Mouse (Mus musculus) gastrocnemius, postnatal 14 days (tissue): ENCODE measurements at regions not wholly inside any gene's neighbourhood (a gene's known extent, or its start where the extent isn't known, plus 50 kb on each side); places are given as distances from the start of the nearest gene placed in this dataset.
"Not testable (repeated sequence)": the region's sequence is repeated elsewhere in the genome, so short reads cannot be mapped to it uniquely, and the experiment has no call there.

Experiments used
- DNase-seq: peaks from one replicate; pipeline ENCODE4 v3.0.0; 2021; ENCODE audit warnings: mixed read lengths
- intact Hi-C: fragments of 180-260 bp; cut with DNase I; formaldehyde crosslinking; loops from one replicate; pipeline ENCODE4 v1.15.1; 2025; ENCODE audit warnings: low total_unique reads

- no peak for DNase-seq
- intact Hi-C loops, result no loop called here
Observed at GRCm38 (mm10) chr5:14309981-14310380, 204.7 kb upstream of the Pclo start.

- DNase-seq, result no peak
- intact Hi-C loops, result no loop called here
Observed at GRCm38 (mm10) chr5:14311729-14312128, 203.0 kb upstream of the Pclo start.

DNA sequence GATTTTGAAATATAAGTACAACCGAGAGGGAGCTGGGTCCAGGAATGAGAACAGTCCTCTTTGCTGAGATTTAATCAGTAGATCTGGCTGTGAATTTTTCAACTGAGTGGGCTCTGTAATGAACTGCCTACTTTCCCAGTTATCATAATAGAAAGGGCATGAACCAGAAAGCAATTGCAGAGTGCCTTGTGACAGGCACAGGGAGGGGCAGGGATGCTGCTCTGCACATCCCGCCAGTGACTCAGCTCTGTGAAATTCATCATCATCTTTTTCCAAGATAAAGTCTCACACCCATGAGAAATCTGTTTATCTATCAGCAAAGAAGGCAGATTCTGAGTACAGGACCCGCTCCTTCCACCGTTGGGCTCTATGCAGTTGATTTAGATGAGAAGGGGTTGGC, 194.5 kb upstream of the Pclo start:
- no peak for DNase-seq
- intact Hi-C loops, result no loop called here

GRCm38 (mm10) chr5:14322000-14322399, 192.7 kb upstream of the Pclo start:
- intact Hi-C loops, result no loop called here
- no peak for DNase-seq

DNA sequence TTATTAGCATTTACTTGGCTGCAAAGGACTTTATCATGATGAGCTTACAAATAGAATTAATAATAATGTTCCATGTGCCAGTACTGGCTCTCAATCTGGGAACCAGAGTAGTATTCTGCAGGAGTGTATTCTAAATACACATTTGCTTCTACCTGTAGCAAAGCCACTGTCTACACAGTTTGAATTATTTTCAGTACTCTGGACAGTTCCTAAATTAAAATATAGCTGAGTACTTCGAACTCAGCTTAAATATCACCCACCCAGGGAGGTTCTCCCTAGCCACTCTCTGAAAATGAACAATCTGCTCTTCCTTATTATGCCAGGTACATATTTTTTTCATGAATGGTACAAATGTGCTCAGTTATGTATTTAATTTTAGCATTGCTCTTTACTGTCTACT, 154.3 kb upstream of the Pclo start:
- intact Hi-C loops, result no loop called here
- DNase-seq, result no peak

GRCm38 (mm10) chr5:14389184-14389890, 125.4 kb upstream of the Pclo start:
- DNase-seq, result peak; percentile 5
- intact Hi-C loops, result no loop called here

DNA sequence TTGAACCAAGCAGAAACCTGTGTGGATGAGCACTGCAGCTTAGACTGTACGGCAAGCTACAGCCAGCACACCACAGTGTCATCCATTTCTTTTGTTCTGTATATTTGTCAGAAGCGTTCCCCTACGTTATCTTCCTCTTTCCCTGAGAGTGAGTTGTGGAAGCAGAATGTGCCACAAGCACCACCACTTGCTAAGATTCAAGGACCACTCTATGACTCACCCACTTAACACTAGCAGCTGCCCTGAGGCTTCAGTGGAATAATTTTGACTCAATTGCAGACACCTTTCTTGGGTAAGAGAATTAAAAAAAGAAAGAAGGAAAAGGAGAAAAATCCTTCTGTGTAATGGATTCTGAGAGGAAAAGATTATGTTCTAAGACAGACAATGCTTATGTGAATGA, 122.9 kb upstream of the Pclo start:
- no peak for DNase-seq
- intact Hi-C loops, result no loop called here

DNA sequence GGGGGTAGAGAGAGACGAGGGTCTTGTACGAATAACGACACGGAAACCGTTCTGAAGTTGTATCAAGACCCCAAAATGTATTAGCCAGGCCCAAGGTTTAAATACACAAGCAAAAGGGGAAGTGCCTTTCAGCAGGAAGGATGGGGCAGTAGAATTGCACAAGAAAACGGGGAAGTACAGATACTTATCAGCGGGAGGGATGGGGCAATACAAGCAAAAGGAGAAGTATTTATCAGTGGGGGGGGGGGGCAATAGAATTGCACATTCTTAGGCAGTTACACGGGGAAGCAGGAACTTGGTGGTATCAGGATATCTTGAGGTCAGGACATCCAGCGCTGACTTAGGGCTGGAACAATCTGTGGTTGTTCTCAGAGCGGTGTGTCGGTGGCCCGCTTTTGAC, 111.3 kb upstream of the Pclo start:
- DNase-seq, intact Hi-C loops: not testable (repeated sequence)

GRCm38 (mm10) chr5:14404344-14404743, 110.4 kb upstream of the Pclo start:
- intact Hi-C loops, result no loop called here
- no peak for DNase-seq

GRCm38 (mm10) chr5:14415234-14415862, 99.4 kb upstream of the Pclo start:
- no peak for DNase-seq
- intact Hi-C loops, result no loop called here

GRCm38 (mm10) chr5:14453082-14453481, 61.6 kb upstream of the Pclo start:
- no peak for DNase-seq
- intact Hi-C loops, result no loop called here
